Mouse (Mus musculus) forebrain, embryonic 16.5 days (tissue): ENCODE data around the gene Cdrt4. TPM values are rescaled to one million over a fixed set of nuclear protein-coding genes. Genes with fewer than 3 reads are reported as not detected.

ENCODE experiments used
- ATAC-seq: fragments of 200-750 bp; cut with Nextera tagmentation; 2 replicates; pipeline ENCODE4 v1.8.0; 2017; ENCODE audit warnings: mild to moderate bottlenecking, moderate library complexity
- H3K27ac ChIP-seq: fragments of 300-500 bp; sonication (generic); 2 replicates; pipeline ENCODE4 v1.5.1; 2014; ENCODE audit warnings: low read length, control low read depth
- H3K27me3 ChIP-seq: fragments of 300-500 bp; sonication (generic); replicated peaks from 2 replicates; pipeline ENCODE4 v1.6.1; 2014; ENCODE audit warnings: low read length; ENCODE audit not compliant: control insufficient read depth, insufficient read depth
- H3K36me3 ChIP-seq: fragments of 300-500 bp; sonication (generic); 2 replicates; pipeline ENCODE4 v1.6.1; 2014; ENCODE audit not compliant: control insufficient read depth, insufficient read depth
- H3K4me1 ChIP-seq: fragments of 300-500 bp; sonication (generic); replicated peaks from 2 replicates; pipeline ENCODE4 v1.6.1; 2014; ENCODE audit warnings: low read length; ENCODE audit not compliant: control insufficient read depth, insufficient read depth
- H3K4me2 ChIP-seq: fragments of 300-500 bp; sonication (generic); 2 replicates; pipeline ENCODE4 v1.6.1; 2014; ENCODE audit warnings: mild to moderate bottlenecking, low read length, control low read depth
- H3K4me3 ChIP-seq: fragments of 300-500 bp; sonication (generic); replicated peaks from 2 replicates; pipeline ENCODE4 v1.5.1; 2014; ENCODE audit warnings: mild to moderate bottlenecking, low read length, control low read depth
- H3K9ac ChIP-seq: fragments of 300-500 bp; sonication (generic); replicated peaks from 2 replicates; pipeline ENCODE4 v1.6.1; 2014; ENCODE audit warnings: low read depth, low read length, control low read depth
- H3K9me3 ChIP-seq: fragments of 300-500 bp; sonication (generic); 2 replicates; pipeline ENCODE4 v1.6.1; 2016; ENCODE audit warnings: low read length; ENCODE audit not compliant: control insufficient read depth
- WGBS: fragments of 180-500 bp; shearing (Covaris S2); extraction: QIAGEN DNeasy Blood & Tissue Kit; methylation state at CpG from one replicate; pipeline ENCODE4 v1.1.7; 2014; 5-methylcytosine and 5-hydroxymethylcytosine counted together
- polyA plus RNA-seq: library from polyadenylated mRNA; unstranded; fragments of >200 nt; fragmentation: Nextera tagmentation; extraction: Ambion mirVana; gene quantifications from 2 replicates; pipeline ENCODE4 v1.2.1, GENCODE M21; 2015

Cdrt4 gene
- polyA plus RNA-seq, 1 experiment from 2014 or later: not detected

GRCm38 (mm10) chr11:62957626-62958180 is 6.7 kb downstream of the Cdrt4 start:
- no peak overlapping the region for H3K27ac ChIP-seq
- H3K4me2 ChIP-seq: no peak overlapping the region
- H3K4me3 ChIP-seq: no peak overlapping the region
- H3K4me1 ChIP-seq: no peaks in the 10 kb centered on the region
- WGBS: 93% methylated on average over 8 of the region's 8 CpGs
- H3K9me3 ChIP-seq: no peaks in the 10 kb centered on the region
- no peak overlapping the region for H3K9ac ChIP-seq
- H3K36me3 ChIP-seq: no peaks in the 10 kb centered on the region
- no peak for ATAC-seq
- H3K27me3 ChIP-seq: no peaks in the 10 kb centered on the region

- ATAC-seq: no peak
- Histone ChIP-seq H3K4me3 (no peak overlapping the region), H3K4me2 (no peak overlapping the region), H3K36me3 (no peaks in the 10 kb centered on the region), H3K27me3 (no peaks in the 10 kb centered on the region), H3K27ac (no peak overlapping the region), H3K9me3 (no peaks in the 10 kb centered on the region), H3K4me1 (peaks cover 10% of the 10 kb centered on the region), H3K9ac (no peak overlapping the region)
- WGBS: 80% methylated on average over 4 of the region's 4 CpGs
Measured at GRCm38 (mm10) chr11:62963292-62963691, 12.3 kb downstream of the Cdrt4 start.

DNA sequence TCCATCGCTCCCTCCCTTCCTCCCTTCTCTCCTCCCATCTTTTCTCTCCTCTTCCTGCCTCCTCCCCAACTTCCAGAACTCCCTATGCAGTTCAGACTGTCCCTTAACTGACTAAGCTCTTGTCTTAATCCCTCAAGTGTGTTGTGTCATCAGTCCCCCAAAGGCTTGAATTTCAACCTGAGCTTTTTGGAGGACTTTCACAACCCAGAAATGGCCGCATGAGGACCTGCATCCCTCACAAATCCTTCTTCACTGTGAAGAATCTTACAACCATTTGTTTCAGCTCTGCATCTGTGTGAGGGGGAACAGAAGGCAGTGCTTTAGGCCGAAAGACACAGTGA is 15.4 kb downstream of the Cdrt4 start:
- no peaks in the 10 kb centered on the region for H3K36me3 ChIP-seq
- 44% methylated on average over 3 of the region's 3 CpGs for WGBS
- no peak overlapping the region for H3K4me2 ChIP-seq
- H3K27ac ChIP-seq: peak overlapping the region; percentile 82; the same call in 1 of the 2 replicates
- no peak; the same call in 1 of the 2 replicates for ATAC-seq
- peaks cover 10% of the 10 kb centered on the region for H3K4me1 ChIP-seq
- no peak overlapping the region for H3K9ac ChIP-seq
- H3K9me3 ChIP-seq: no peaks in the 10 kb centered on the region
- H3K4me3 ChIP-seq: no peak overlapping the region
- H3K27me3 ChIP-seq: no peaks in the 10 kb centered on the region

DNA sequence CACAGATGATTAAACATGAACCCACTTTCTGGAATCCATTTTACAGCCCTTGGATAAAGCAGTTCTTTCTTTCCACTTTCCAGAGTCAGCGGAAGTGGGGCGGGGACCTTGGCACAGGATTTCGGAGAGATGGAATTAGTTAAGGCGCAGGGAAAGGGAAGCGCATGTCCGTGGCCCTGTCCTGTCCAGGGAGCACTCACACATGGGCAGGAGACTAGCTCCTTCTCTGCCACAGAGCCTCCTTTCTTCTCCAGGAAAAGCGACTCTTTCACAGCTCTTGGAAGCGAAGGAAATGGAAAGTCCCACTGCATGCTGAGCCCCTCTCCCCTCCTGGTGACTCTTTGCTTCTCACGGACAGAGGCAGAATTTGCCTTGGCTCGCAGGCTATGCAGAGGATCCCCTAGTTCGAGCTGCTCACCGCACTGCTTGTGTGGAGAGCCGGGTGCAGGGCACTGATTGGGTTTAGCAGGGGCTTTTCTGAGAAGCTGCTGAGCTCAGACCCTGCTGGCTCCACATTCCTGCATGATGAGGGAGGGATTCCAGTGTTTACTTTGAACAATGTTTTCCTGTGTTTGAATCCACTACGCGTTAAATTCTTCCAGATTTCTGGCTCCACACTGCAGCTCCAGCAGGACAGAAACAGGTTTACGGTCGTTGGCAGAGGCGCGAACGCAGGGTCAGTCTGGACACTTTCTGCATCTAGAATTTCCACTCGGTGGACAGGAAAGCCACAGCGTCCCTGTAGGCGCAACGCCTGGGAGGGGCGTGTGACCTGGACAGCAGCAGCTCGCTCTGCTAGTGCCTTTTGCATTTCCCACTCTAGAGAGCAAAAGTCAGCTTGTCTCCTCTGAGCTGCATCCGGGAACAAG is 16.0 kb downstream of the Cdrt4 start:
- Histone ChIP-seq H3K9ac (peak overlapping the region; percentile 18), H3K4me2 (peak overlapping the region; percentile 42), H3K4me1 (peaks cover 10% of the 10 kb centered on the region), H3K4me3 (peak overlapping the region; percentile 9), H3K9me3 (no peaks in the 10 kb centered on the region), H3K27me3 (no peaks in the 10 kb centered on the region), H3K27ac (peak overlapping the region; percentile 82), H3K36me3 (no peaks in the 10 kb centered on the region)
- ATAC-seq: peak; percentile 96
- 2% methylated on average over 27 of the region's 27 CpGs for WGBS

DNA sequence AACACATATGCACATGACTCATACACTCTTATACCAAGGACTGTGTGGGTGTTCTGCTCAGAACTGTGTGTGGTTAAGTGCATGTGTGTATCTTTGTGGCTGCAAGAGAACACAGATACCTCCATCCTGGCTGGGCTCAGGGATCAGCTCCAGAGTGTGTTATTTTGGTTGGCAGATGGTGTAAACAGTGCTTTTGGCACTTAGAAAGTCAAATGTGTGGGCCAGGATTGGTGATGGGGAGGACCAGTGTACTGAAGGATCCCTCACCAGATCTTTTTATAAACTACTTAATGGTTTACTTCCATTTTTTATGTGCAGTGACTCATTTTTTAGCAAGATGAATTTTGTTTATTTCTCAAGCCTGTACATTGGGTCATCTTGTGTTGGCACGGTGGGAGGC is 26.2 kb downstream of the Cdrt4 start:
- H3K4me2 ChIP-seq: no peak overlapping the region
- no peak overlapping the region for H3K27ac ChIP-seq
- WGBS: 90% methylated on average over 1 of the region's 1 CpGs
- no peaks in the 10 kb centered on the region for H3K36me3 ChIP-seq
- ATAC-seq: no peak
- H3K9ac ChIP-seq: no peak overlapping the region
- no peaks in the 10 kb centered on the region for H3K27me3 ChIP-seq
- H3K4me3 ChIP-seq: no peak overlapping the region
- H3K4me1 ChIP-seq: no peaks in the 10 kb centered on the region
- H3K9me3 ChIP-seq: no peaks in the 10 kb centered on the region; the same call in 1 of the 2 replicates

DNA sequence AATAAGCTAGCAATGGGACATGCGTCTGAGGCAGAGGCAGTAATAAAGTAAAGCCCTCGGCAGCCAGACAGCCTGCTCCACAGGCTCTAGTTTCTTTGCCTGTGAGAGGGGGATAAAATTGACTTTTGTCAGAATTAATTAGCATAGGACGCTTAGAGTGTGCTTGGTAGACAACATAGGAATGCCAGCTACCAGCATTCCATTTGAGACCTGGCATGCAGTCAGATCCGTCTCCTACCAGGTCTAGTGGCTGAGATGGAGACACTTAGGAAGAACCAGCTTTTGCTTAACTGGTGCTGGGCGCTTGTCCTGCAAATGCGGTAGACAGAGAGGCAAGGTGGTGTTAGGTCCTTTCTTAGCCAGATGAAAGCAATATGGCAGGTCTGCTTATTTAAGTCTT is 27.9 kb downstream of the Cdrt4 start:
- no peak overlapping the region for H3K4me2 ChIP-seq
- 70% methylated on average over 6 of the region's 6 CpGs for WGBS
- no peak overlapping the region for H3K4me3 ChIP-seq
- no peaks in the 10 kb centered on the region for H3K27me3 ChIP-seq
- H3K36me3 ChIP-seq: no peaks in the 10 kb centered on the region
- H3K27ac ChIP-seq: no peak overlapping the region
- H3K9me3 ChIP-seq: no peaks in the 10 kb centered on the region; the same call in 1 of the 2 replicates
- H3K4me1 ChIP-seq: peaks cover 8% of the 10 kb centered on the region
- no peak overlapping the region for H3K9ac ChIP-seq
- no peak for ATAC-seq

DNA sequence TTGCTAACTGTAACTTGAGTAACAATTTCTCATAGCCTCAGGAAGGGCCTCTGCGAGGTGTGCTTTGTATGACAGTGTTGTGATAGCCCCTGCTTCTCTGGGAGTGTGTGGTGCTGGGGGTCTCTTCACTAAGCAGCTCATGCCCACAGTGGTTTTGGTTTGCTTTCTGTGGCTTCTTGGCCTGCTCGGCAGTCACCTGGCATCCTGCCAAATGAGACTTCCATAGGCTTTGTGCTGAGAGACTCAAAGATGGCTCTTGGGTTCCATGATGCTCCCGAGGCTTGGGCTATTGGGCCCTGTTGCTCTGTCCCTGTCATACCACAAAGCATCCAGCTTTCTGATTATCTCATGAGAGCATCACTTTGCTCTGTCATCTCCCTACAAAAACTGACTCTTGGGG is 30.7 kb downstream of the Cdrt4 start:
- H3K27ac ChIP-seq: no peak overlapping the region
- H3K4me2 ChIP-seq: no peak overlapping the region
- no peaks in the 10 kb centered on the region; the same call in 1 of the 2 replicates for H3K9me3 ChIP-seq
- no peaks in the 10 kb centered on the region for H3K27me3 ChIP-seq
- no peak for ATAC-seq
- H3K4me3 ChIP-seq: no peak overlapping the region
- no peak overlapping the region for H3K9ac ChIP-seq
- 58% methylated on average over 3 of the region's 3 CpGs for WGBS
- peaks cover 16% of the 10 kb centered on the region for H3K4me1 ChIP-seq
- no peaks in the 10 kb centered on the region for H3K36me3 ChIP-seq

GRCm38 (mm10) chr11:62983793-62984192 is 32.8 kb downstream of the Cdrt4 start:
- Histone ChIP-seq H3K4me1 (peaks cover 16% of the 10 kb centered on the region), H3K27me3 (no peaks in the 10 kb centered on the region), H3K27ac (no peak overlapping the region), H3K9me3 (no peaks in the 10 kb centered on the region; the same call in 1 of the 2 replicates), H3K36me3 (no peaks in the 10 kb centered on the region), H3K4me2 (no peak overlapping the region), H3K4me3 (no peak overlapping the region), H3K9ac (no peak overlapping the region)
- peak; percentile 55; the same call in 1 of the 2 replicates for ATAC-seq
- 0% methylated on average over 3 of the region's 3 CpGs for WGBS

DNA sequence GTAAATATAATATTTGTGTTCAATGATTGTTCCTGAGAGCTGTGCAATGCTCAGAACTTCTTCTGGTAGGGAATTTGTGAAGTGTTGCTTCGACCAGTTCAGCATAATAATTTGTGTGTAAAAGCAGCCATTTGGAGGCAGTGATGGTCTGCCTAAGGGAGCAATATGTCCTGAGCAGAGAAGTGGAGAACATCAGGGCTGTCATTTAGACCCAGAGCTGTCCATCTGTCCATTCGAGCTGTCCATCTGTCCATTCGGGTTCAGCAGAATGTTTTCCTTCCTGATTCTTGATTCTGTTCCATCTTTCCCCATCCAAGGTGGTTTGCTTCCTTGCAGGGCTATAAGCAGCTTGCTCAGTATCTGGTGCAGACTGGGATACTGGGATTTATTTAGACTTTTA is 33.4 kb downstream of the Cdrt4 start:
- Histone ChIP-seq H3K36me3 (no peaks in the 10 kb centered on the region), H3K4me3 (no peak overlapping the region), H3K9me3 (no peaks in the 10 kb centered on the region; the same call in 1 of the 2 replicates), H3K27ac (no peak overlapping the region), H3K4me1 (peaks cover 16% of the 10 kb centered on the region), H3K27me3 (no peaks in the 10 kb centered on the region), H3K9ac (no peak overlapping the region), H3K4me2 (no peak overlapping the region)
- ATAC-seq: no peak
- 60% methylated on average over 3 of the region's 3 CpGs for WGBS
